Mouse (Mus musculus) A20 (cell line): ENCODE measurements around the gene Adssl1.

ENCODE experiments used
- DNase-seq: peaks from one replicate; pipeline ENCODE4 v3.0.0-alpha.2; 2011; ENCODE audit warnings: low read depth, low spot score

Adssl1 gene

GRCm38 (mm10) chr12:112675245-112676035 is 55.6 kb downstream of the Adssl1 start:
- peak; percentile 94 for DNase-seq

GRCm38 (mm10) chr12:112677076-112677475 is 57.2 kb downstream of the Adssl1 start:
- no peak for DNase-seq

- no peak for DNase-seq
Measured at GRCm38 (mm10) chr12:112677943-112678554, 58.2 kb downstream of the Adssl1 start.

GRCm38 (mm10) chr12:112678555-112679026 is 58.7 kb downstream of the Adssl1 start, which contains the start of gene Zbtb42:
Zbtb42 (plus strand) TSS chr12:112678828.
- DNase-seq: no peak

- DNase-seq: peak; percentile 64
Measured at GRCm38 (mm10) chr12:112679027-112679996, 59.5 kb downstream of the Adssl1 start.

- no peak for DNase-seq
Measured at GRCm38 (mm10) chr12:112683351-112683750, 63.5 kb downstream of the Adssl1 start.

- peak; percentile 58 for DNase-seq
Measured at GRCm38 (mm10) chr12:112688458-112688857, 68.6 kb downstream of the Adssl1 start.
